Mouse (Mus musculus) bone marrow macrophage, adult 2 months (primary cell): Measurements from ENCODE around the gene Pdzd2.

Source experiments
- CTCF ChIP-seq: IDR thresholded peaks from 2 replicates; pipeline ENCODE4 v1.5.1; 2012; ENCODE audit warnings: low read depth, mild to moderate bottlenecking, low read length, moderate library complexity
- POLR2A ChIP-seq: IDR thresholded peaks from 2 replicates; pipeline ENCODE4 v1.6.1; 2012; ENCODE audit warnings: mild to moderate bottlenecking, low read depth, low read length, borderline replicate concordance

- TF ChIP-seq POLR2A, result no peak
- peak; percentile 58; the same call in 1 of the 2 replicates for TF ChIP-seq CTCF
Observed at GRCm38 (mm10) chr15:12371183-12371582, 368.5 kb downstream of the Pdzd2 start.
